Mouse (Mus musculus) embryonic stem cell, embryonic (primary cell): ENCODE measurements at regions not wholly inside any gene's neighbourhood (a gene's known extent, or its start where the extent isn't known, plus 50 kb on each side); places are given as distances from the start of the nearest gene placed in this dataset.

Experiments used
- CTCF ChIA-PET, 4 experiments: fragments of 300-600 bp in 2 of 4; fragments of 350-600 bp in 2 of 4; sonication (Branson Sonifier 250); formaldehyde crosslinking; loops; one replicate each; lab custom pipeline; 2022; ENCODE audit warnings: inconsistent platforms in 2 of 4; lab: Charles Lee
- POLR2A ChIA-PET, 4 experiments: fragments of 300-600 bp in 2 of 4; fragments of 350-600 bp in 2 of 4; sonication (Branson Sonifier 250); formaldehyde crosslinking; loops; one replicate each; lab custom pipeline; 2022; ENCODE audit warnings: antibody characterized with exemption in 4 of 4, inconsistent platforms in 1 of 4; lab: Charles Lee

- ChIA-PET POLR2A (no interaction called here), CTCF (no interaction called here)
Measured at GRCm38 (mm10) chr4:26965831-26966230, 619.1 kb upstream of the Manea start.

DNA sequence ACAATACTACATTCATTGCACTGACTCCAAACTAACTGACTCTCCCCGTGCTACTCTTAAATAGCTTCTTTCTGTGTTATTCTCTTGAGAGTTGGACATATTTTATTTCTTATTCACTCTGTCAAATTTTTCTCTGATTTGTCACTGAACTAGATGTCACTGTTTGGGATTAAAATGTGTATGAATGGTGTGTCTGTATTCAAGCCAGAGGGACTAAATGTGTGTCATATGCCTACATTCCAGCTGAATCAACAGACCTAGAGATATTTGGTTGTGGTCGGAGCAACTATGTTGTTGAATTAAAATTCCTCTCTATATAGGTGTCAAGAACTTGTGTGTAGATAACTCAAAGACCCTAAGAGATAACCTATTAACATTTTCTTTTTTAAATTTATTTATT, 618.2 kb upstream of the Manea start:
- ChIA-PET CTCF (no interaction called here), POLR2A (no interaction called here)

DNA sequence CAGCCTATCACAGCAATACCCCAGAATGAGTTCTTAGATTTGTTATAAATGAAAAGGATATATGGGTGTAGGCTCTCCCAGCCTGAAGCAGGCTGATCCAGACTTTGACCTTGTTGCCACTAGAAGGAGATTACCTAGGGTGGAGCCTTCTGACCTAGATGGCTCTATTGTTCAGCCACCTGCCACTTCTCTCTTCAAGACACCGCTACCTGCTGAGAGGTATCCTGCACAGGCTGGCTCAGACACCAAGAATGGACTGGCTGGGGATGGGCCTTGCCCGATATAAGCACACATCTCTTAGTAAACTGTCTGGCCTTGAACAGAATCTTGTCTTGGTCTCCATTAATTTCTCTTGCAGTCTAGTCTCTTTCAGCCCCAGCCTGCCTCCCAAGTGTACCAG, 597.9 kb upstream of the Manea start:
- ChIA-PET CTCF (no interaction called here), POLR2A (interaction anchor here in 2 of 4 experiments (0.9 to 1.7 kb wide), 3 partner anchors 9 to 11 kb away, joined by 3 to 5 read pairs (median 3); no protein-coding TSS in a partner anchor)

DNA sequence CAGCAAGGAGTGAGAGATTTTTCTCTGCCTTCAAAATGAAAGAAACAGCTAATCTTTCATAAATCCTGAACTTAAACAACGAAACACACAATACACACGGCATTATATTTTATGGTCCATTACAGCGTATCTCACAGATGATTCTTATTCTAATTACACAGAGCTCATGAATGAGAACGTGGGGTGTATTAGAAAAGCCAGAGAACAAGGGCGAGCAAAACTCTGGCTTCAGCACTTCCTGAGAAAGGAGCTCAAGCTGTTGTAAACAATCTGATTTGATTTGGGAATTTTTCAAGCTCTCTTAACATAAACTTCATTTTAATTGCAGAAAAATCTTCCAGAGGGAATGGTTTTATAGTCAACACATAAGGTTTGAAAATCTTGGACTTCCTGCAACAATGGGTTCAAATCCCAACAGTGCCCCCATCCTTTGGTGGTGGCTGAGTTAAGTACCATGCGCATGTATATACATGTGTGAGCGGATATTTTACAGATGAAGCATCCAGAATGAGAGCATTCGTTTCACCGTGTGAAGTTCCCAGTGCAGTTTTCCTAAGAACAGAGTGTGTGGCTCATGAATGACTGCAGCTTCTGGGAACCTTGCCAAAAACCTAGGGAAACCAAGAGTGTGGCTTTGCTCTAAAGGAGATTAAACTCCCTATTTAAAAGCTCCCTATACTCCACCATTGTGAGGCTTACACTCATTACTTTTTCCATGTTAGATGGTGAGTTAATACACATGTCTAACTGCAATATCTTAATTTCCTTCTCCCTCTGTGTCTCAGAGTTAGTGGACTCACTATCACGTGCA, 587.5 kb upstream of the Manea start:
- POLR2A ChIA-PET = interaction anchor here in 3 of 4 experiments (0.8 to 1.9 kb wide), 3 partner anchors 9 to 10 kb away, joined by 3 to 8 read pairs (median 5); no protein-coding TSS in a partner anchor
- CTCF ChIA-PET = no interaction called here

- ChIA-PET POLR2A (no interaction called here), CTCF (interaction anchor here in 1 of 4 experiments (0.8 kb wide), 1 partner anchor 367 kb away, joined by 4 read pairs; no protein-coding TSS in a partner anchor)
Measured at GRCm38 (mm10) chr4:26929879-26930481, 583.3 kb upstream of the Manea start.

GRCm38 (mm10) chr4:26926060-26926459, 579.4 kb upstream of the Manea start:
- POLR2A ChIA-PET = no interaction called here

DNA sequence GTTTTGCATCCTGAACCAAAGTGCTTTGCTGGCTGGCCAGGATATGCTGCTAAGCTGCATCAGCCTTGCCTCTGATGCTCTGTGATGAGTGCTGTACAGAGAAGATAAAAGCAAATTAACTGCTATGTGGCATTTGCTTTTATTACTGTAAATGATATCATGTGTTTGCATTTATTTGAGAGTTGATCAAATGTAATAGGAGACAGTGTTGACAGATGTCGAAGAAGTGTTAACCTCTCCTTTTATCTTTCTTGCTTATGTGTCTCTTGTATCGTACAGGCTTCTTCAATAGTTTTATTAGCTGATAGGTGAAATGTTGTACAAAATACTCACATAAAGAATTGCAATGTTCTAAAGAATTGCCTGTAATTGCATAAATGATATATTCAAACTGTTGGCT, 541.8 kb upstream of the Manea start:
- ChIA-PET CTCF (no interaction called here), POLR2A (no interaction called here)

More at GRCm38 (mm10) chr4:26926060-26926459, 579.4 kb upstream of the Manea start:
- CTCF ChIA-PET = no interaction called here

DNA sequence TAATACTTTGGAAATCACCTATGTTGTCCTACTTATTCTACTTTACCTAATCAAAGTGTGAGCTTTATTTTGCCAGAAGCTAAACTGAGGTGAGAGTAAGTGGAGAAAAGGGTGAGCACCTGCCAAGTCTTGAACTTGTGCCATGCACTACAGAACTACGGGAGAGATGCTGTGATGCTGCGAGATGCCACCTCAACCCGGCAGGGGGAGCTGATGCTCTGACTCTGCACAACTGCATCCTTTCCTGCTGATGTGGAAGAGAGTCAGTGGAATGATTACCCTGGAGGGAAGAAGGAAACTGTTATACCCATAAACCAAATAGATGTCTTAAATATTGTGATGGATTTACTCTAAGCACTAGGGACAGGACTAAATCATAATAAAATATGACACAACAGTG, 532.3 kb upstream of the Manea start:
- CTCF ChIA-PET = interaction anchor here in 1 of 4 experiments (0.5 kb wide), 1 partner anchor 712 kb away, joined by 4 read pairs; no protein-coding TSS in a partner anchor

GRCm38 (mm10) chr4:26841761-26842160, 495.1 kb upstream of the Manea start:
- POLR2A ChIA-PET = no interaction called here
- CTCF ChIA-PET = no interaction called here

More for the DNA sequence above, 532.3 kb upstream of the Manea start:
- POLR2A ChIA-PET = no interaction called here

GRCm38 (mm10) chr4:26800831-26801230, 454.1 kb upstream of the Manea start:
- CTCF ChIA-PET = no interaction called here
- POLR2A ChIA-PET = no interaction called here

DNA sequence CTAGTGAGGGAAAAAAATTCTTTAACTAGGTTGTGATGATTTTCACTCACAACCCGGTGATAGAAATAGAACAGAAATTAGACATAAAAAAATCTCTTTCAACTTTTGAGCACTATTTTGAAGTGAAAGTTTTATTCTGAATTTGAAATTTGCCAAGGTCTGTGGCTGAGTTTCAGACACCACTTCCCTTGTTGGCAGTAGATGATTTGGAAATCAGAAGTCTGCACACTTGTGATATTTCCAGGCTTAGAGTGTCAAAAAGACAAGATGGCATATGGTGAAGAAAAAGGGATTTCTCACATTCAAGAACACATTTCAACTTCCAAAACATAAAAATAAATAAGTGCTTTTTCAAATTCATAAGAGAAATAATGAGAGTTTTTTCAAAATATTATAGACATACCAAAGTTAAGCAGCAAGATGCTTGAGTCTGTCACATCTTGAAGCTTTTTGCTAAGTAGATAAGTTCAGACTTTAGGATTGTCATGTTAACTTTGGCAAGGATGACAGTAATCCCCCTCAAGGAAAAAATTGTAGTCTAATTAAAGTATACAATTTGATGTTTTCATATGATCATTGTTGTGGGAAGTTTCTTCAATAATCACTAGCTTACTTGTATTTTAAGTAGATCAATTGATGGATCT, 446.6 kb upstream of the Manea start:
- ChIA-PET POLR2A (no interaction called here), CTCF (no interaction called here)

- ChIA-PET POLR2A (no interaction called here), CTCF (no interaction called here)
Measured at GRCm38 (mm10) chr4:26767896-26768295, 421.2 kb upstream of the Manea start.

DNA sequence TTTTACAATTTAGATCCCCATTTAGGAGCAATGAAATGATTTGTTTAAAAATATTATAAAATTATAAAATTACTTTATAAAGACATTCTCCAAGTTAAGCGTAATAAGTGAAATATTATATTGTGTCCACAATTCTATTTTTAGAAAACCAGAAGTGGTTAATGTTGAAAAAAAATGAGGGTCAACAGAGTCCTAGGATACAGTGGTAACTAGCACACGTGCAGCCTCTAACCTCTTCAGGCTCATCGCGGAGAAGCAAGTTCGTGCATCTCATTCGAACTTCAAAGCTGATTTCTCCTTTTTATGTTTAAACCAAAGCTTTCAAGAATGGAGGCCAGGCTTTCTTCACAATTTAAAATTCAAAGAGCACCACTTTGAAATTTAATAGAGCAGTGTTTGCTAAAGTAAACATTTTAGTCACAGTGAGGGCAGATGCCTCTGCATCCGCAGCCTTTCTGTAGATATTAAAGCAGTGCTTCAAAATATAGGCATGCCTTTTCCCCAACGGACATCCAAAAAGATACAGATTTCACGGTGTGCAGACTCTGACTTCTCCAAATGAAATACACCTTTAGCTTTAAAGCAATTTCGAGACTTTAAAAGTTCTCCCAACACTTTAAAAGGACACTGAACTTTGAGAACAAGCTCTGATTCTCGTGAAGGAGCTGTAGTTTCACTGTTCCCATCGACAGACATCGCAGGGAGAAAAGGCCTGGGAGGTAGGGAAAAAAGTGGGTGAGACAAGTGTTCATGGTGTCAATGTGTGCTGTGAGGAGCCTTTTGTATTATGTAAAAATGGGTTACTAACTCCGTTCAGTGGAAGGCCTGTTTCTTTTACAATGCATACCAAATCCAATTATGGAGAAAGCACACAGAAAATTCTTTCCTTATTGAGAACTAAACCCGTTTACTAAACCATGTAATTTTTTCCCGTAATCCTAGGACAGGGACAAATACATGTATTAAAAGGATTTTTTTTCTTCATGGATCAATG, 419.8 kb upstream of the Manea start:
- POLR2A ChIA-PET = no interaction called here
- CTCF ChIA-PET = no interaction called here

GRCm38 (mm10) chr4:26740815-26741214, 394.1 kb upstream of the Manea start:
- ChIA-PET CTCF (no interaction called here), POLR2A (no interaction called here)

DNA sequence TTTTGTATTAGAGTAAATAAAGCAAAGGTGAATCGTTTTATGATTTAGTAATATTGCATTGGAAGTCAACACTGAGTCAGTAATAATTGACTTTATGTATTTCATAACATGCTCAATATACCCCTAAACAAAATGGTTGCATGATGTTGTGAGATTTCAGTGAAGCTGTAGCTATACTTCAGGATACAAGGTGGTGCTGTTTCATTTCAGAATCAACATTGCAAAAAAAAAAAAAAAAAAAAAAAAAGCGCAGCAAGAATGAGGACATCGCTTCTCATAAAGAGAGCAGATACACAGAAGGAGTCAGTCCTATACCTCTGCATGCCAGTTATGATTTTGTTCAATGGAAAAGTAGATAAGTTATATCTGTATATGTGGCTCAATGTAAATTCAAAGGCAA, 389.7 kb upstream of the Manea start:
- ChIA-PET POLR2A (interaction anchor here in 1 of 4 experiments (0.6 kb wide), 1 partner anchor 1069 kb away, joined by 3 read pairs; no protein-coding TSS in a partner anchor), CTCF (no interaction called here)

- CTCF ChIA-PET = no interaction called here
Measured at GRCm38 (mm10) chr4:26714437-26714836, 367.7 kb upstream of the Manea start.

DNA sequence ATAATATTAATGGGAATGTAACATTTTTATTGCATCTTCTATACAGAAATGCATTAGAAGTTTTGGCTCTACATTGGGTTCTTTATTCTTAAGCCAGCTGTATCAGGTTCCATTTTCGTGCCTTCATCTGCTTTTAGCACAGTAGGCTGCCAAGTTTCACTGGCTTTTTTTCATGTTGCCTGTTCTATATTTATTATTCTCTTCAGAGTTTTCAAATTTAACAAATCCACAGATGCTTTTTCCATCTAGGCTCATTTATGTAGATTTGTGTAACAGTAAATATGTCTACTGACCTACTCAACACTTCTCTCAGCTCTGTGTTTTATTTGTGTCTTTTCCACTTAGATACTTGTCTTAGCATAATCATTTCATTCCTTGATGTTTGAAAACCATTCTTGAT, 363.3 kb upstream of the Manea start:
- POLR2A ChIA-PET = interaction anchor here in 1 of 4 experiments (0.8 kb wide), 1 partner anchor 84 kb away, joined by 3 read pairs; no protein-coding TSS in a partner anchor

More at GRCm38 (mm10) chr4:26714437-26714836, 367.7 kb upstream of the Manea start:
- POLR2A ChIA-PET = no interaction called here

GRCm38 (mm10) chr4:26695964-26696363, 349.3 kb upstream of the Manea start:
- ChIA-PET CTCF (no interaction called here), POLR2A (no interaction called here)

More for the DNA sequence above, 363.3 kb upstream of the Manea start:
- CTCF ChIA-PET = no interaction called here
